Mouse (Mus musculus): ENCODE data around the gene Dbr1.
A peak's percentile ranks its signal among the peaks of the same experiment; 100 is the strongest.

Dbr1 gene

GRCm38 (mm10) chr9:99619688-99620087, 44.1 kb downstream of the Dbr1 start:
- no peak for DNase-seq (ENCODE audit: low read depth, low spot score)

GRCm38 (mm10) chr9:99620196-99620595, 44.6 kb downstream of the Dbr1 start:
- no peak for DNase-seq (ENCODE audit: low read depth, low spot score)

- DNase-seq (ENCODE audit: low read depth, low spot score), result no peak
These were observed 46.4 kb downstream of the Dbr1 start for GRCm38 (mm10) chr9:99622034-99622433.

GRCm38 (mm10) chr9:99622966-99623365, 47.4 kb downstream of the Dbr1 start:
- no peak for DNase-seq (ENCODE audit: low read depth, low spot score)

- no peak for DNase-seq (ENCODE audit: low read depth, low spot score)
These were observed 48.5 kb downstream of the Dbr1 start for GRCm38 (mm10) chr9:99624117-99624516.

- DNase-seq (ENCODE audit: low read depth, low spot score), result no peak
These were observed 53.0 kb downstream of the Dbr1 start for GRCm38 (mm10) chr9:99628581-99628980.

- DNase-seq (ENCODE audit: low read depth, low spot score), result peak; percentile 82
These were observed 53.8 kb downstream of the Dbr1 start, which contains the start of gene Dzip1l for GRCm38 (mm10) chr9:99629281-99630011. Dzip1l (plus strand) TSS chr9:99629496.

GRCm38 (mm10) chr9:99630071-99630470, 54.5 kb downstream of the Dbr1 start:
- peak; percentile 33 for DNase-seq (ENCODE audit: low read depth, low spot score)

GRCm38 (mm10) chr9:99630528-99631125, 55.0 kb downstream of the Dbr1 start:
- peak; percentile 5 for DNase-seq (ENCODE audit: low read depth, low spot score)

GRCm38 (mm10) chr9:99631781-99632180, 56.2 kb downstream of the Dbr1 start:
- no peak for DNase-seq (ENCODE audit: low read depth, low spot score)

GRCm38 (mm10) chr9:99632264-99632663, 56.7 kb downstream of the Dbr1 start:
- DNase-seq (ENCODE audit: low read depth, low spot score), result no peak

All from forelimb bud, embryonic 11.5 days (tissue).